Mouse (Mus musculus): ENCODE results near the gene Kidins220. TPM values are rescaled to one million over a fixed set of nuclear protein-coding genes. Genes with fewer than 3 reads are reported as not detected.

The Kidins220 gene
- polyA plus RNA-seq, 1 experiment: 30.1 TPM

GRCm38 (mm10) chr12:25109971-25110681 lies 135.4 kb downstream of the Kidins220 start:
- DNase-seq (ENCODE audit: low read depth): no peak

DNA sequence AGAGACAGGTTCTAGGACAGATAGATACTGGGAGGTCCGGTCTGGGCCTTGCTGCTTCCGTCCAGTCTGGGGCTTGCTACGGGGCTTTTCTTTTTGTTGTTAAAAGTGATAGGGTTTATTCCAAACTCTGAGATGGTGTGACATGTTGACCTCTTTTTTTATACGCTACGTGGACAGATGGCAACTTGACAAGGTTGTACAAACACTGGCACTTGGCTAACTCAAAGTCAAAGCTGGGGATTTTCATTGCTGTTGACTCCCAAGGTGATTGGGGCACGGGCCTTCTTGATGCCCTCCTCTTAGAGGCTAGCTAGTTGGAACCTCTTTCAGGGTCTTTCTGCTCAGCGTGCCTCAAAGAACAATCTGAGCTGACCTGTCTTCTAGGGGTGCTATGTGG lies 136.0 kb downstream of the Kidins220 start:
- DNase-seq (ENCODE audit: low read depth): no peak

Other genes with a start within 250 kb of the Kidins220 start
- 22.6 and 27.8 TPM in 2 replicates for gene Mboat2, start 144.0 kb upstream of the Kidins220 start, polyA plus RNA-seq (2012; rRNA removed)
- gene Id2, start 122.2 kb downstream of the Kidins220 start, polyA plus RNA-seq (2012; rRNA removed): 61.7 and 69.6 TPM in 2 replicates